Mouse (Mus musculus) adrenal gland, postnatal 4 days (tissue): ENCODE measurements around the gene Haus2. TPM values are rescaled to one million over a fixed set of nuclear protein-coding genes. Genes with fewer than 3 reads are reported as not detected.

Experiments used
- DNase-seq, 2 experiments: peaks; one replicate each; pipeline ENCODE4 v3.0.0; 2021 to 2022; ENCODE audit warnings: low spot score in 2 of 2, mixed read lengths in 2 of 2
- total RNA-seq, 2 experiments: library from RNA; stranded (reverse); gene quantifications; 2 replicates each; pipeline ENCODE4 v1.2.3; 2021

The Haus2 gene
- total RNA-seq, 2 experiments from 2014 or later: 20.6 to 24.1 TPM

DNA sequence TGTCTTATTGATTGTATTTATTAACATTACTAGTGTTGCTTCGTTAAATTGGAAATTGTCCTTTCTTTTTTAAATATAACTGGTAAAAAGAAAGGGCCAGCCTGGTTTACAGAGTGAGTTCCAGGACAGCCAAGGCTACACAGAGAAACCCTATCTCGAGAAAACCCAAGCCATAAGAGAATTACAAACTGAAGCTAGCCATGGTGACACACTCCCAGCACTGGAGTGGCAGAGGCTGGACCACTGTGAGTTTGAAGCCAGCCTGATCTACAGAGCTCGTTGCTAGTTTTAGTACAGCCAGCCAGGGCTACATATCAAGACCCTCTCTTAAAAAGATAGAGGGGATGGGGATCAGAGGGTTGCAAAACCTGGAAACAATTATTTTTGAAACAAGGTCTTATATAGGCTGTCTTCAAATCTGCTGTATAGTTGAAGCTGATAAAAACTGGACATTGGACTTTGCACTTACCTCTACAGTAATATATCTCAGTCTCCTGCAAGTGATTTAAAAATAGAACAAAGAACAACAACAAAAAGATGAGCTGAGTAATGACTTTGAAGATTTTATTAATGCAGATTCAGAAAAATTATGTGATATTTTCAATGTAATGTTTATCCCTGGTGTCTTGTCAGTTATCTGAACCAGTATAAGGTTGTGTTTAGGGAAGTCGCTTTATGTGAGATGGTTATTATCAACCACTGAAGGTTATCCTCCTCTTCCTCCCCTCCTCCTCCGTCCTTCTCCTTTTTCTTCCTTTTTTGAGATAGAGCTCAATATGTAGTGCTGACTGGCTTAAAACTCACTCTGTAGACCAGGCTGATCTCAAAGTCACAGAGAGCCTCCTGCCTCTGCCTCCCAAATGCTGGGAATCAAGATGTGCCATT is 7.3 kb downstream of the Haus2 start:
- no peak for DNase-seq

DNA sequence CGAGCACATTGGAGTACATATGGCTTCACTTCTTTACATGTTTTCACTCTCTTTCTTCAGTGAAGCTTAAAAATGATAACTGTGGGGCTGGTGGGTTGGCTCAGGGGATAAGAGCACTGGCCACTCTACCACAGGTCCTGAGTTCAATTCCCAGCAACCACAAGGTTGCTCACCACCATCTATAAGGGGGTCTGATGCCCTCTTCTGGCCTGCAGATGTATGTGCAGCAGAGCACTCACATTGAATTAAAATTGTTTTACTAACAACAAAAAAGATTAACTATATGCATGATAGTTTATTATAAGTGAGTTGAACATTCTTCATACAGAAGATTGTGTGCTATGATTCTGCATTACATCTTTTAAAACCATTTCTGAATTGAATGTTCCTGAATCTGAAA is 10.4 kb downstream of the Haus2 start:
- DNase-seq: no peak

DNA sequence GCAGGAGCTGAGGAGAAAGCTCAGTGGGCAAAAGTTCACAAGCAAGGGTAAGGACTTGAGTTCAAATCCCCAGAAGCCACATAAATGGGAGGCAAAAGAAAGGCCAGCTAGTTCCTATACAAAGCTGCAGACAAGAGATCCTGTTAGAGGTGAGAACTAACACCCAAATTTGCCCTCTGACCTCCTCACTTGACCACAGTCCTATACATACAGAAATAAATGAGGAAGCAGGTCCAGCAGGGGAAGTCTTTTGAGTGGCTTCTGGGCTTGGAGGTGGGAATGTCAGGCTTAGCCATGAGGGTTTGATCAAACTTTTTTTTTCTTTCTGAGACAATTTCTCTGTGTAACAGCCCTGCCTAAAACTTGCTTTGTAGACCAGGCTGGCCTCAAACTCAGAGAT is 13.7 kb downstream of the Haus2 start:
- DNase-seq: no peak

DNA sequence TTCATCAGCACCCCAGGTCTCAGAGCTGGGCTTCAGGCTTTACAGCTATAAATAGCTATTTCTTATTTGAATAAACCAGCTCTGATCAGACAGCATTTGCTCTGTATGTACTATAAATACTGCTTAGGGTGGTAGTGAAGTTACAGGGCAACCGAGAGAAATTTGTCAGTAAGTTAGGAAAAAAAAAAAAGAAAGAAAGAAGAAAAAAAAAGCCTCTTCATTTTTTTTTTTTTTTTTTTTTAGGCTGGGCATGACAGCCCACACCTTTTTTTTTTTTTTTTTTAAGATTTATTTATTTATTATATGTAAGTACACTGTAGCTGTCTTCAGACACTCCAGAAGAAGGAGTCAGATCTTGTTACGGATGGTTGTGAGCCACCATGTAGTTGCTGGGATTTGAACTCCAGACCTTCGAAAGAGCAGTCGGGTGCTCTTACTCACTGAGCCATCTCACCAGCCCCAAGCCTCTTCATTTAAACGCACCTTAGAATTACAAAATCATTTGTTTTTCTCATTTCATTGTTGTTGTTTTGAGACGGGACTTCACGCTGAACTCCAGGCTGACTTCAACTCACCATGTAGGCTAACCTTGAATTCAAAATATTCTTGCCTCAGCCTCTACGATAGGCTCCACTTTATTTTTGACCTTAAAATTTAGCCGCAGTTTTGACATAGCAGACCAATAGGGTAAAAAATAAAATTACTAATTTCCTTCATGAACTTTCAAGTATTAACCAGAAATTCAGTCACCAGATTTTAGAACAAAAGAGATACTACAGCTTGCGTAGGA is 19.1 kb downstream of the Haus2 start:
- no peak for DNase-seq

DNA sequence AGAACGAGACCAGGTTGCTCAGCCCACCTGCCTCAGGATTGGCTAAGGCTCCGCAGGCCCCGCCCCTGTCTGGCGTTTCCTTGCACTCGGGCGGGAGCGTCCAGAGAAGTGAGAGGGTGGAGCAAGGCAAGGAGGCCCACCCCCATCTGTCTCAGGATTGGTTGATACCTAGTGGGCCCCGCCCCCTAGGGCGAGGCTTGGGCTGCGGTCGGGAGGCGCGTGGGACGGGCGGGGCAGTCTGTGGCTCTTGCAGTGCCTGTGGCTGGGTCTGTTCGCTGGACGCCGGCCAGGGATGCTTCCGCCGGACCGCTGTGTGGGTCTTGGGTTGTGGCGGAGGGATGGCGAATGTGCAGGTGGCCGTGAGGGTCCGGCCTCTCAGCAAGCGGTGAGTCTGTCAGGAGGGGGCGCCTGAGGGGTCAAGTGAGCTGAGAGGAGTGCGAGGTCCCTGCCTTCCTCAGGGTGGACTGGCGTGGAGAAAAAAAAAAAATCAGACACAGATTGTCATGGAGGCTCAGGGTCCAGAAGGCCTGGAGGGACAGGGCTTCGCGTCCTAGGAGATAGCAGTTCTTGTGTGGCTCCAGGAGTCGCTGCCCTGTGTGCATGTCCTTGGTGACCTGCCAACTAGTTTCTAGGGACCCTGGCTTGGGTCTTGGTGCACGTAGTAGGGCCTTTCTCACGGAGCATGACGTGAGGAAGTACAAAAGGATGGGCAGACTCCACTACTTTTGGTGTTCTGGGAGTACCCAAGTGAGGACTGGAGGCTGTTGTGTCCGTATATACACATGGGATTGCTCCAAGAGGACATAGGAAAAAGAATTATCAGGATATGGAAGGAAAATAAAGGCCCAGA is 19.9 kb downstream of the Haus2 start, which contains the start of gene Stard9:
Stard9 (plus strand) TSS at position 236 of the 850 bp plus-strand sequence.
- peak; percentile 89 to 98 for DNase-seq

DNA sequence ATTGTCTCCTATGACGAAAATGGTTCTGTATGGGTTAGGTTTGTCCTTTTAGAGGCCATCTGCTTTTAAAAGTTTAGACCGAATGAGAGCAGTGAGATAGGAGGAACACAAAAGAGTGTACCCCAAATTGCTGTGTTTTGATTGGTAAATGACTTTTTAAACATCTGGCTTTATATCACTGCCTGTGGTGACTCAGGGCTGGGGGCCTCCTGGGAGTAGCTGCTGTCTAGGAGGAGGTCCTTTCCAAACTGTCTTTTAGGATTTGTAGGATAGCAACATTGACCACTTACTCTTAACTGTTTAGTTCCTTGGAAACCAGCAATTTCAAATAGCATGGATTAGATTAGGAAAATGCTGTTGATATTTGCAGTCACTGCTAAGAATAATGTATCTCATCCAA is 21.1 kb downstream of the Haus2 start:
- DNase-seq: no peak

DNA sequence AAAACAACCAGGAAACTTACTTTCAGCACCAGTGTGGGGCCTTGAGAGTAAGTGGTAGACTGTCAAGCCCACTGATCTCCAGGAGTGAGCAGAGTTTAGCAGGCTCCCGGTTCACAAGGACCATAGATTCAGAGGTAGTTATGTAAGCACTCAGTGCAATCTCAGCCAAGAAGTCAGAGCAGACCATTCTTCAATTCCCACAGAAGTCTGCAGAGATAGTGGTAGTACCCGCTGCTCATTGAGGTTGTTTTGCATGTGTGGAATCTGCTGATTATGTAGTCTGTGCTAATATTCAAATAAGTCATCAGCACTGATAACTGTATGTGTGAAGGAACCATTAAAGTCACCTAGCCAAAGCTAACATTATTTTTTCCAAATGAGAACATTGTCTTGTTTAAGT is 21.5 kb downstream of the Haus2 start:
- DNase-seq: no peak

DNA sequence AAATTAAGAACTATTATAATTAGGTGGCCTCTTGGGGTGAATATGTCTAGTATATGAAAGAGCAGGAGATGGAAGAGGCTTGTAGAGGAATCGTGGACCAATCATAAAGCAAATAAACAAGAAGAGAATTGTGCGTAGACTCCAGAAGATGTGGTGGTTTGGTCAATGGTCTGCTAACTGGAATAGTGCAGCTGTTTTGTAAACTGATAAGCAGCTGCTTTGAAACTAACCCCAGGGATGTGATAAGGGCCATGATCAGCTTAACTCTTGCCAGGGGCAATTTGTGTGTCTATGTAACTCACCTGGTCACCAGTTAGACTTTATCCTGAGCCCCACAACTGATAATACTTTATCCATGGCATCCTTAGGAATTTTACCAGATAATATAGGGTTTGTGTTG is 22.3 kb downstream of the Haus2 start:
- DNase-seq: no peak

DNA sequence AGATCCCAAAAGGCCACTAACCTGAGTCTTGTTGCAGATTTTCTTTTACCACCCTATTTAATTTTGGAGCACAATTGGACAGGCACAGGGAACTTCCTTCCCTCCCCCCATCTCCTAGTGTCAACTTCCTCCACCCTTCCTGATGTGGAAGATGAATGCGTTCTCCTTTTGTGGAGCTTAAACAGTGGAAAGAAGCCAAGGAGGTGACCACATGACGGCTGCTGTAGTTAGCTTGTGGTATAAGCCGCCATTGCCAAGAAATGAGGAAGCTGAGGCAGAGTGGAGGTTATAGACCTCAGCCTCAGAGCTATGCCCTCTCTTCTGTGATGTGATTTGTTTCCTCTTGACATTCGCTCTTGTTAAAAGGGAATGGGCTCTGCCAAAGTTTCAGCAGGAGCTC is 22.8 kb downstream of the Haus2 start:
- no peak for DNase-seq

DNA sequence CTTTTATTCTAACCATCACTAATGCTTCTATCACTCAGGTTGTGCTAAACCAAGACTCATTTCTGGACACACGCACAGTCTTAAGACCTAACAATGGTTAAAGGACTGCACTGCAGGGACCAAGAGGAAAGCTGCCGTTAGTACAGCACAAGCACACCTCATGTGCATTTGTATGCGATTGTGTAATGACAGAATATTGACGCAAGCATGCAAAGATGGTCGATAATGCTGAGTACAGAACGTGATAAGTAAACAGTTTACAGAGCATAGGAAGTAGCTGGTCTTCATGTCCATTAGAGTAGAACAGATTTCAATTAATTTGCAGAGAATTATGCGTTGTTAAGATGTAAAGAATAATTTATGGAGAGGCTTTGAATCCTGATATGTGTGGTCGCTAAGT is 31.7 kb downstream of the Haus2 start:
- DNase-seq: no peak

DNA sequence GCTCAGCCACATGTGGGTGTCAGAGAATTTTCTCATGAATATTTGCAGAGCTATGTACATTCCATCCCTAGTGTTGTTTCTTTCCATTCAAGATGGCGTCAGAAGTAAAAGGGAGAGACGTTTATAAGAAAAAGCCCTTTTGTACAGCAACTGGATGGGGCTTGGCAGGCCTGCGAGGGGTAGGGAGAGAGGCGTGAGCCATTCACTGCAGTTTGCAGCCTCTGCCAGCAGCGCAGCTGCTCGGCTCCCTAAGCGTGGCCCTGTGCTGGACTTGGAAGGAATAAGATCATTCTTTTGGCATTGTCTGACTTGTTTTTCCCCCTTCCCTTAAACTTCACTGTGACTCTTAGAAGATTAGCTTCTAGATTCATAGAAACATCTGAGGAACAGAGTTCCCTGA is 34.7 kb downstream of the Haus2 start:
- no peak for DNase-seq

DNA sequence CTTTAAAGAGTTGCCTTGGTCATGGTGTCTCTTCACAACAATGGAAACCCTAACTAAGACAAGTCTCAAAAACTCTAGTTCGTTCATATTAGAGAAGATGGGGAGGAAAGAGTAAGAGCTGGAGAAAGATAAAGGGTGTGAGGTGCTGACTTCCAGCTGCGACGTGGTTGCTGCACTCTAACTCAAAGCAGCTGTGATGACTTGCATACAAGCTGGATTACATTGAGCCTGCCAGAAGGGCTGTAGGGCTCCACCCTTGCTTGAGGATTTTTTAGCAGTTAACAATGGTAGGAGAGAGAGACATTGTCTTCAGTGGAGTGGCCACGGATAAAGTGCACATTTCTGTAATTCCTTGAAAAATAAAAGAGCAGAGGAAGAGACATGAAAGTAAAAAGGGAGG is 37.6 kb downstream of the Haus2 start:
- DNase-seq: no peak

DNA sequence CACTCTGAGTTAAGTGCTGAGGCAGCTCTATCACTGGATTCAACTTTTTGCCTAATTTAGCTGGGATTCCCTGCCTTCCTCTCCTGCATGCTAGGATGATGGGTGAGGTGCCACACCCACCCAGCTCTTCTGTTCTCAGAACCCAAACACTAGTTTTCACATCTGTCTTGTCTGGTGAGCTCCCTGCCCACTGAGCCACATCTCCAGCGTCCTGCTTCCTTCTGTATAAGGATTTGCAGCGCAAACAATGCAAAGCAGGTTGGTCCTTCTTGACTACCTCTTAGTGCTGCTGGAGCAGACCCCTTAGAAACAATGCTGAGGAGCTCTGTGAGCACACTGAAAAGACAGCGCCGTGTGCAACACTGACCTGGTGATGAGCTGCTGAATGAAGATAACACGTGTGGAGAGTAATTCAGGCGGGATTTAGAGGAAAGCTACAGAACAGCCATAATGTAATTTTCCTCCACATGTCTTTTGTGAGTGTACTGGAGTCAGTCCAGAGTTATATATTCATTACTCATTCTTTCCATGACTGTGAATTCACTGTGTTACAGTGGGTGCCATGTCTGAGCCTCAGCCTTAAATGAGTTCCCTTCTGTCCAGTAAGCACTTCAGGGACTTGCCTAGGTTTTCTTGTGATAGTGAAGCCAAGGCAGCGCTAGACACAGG is 43.2 kb downstream of the Haus2 start:
- no peak for DNase-seq

DNA sequence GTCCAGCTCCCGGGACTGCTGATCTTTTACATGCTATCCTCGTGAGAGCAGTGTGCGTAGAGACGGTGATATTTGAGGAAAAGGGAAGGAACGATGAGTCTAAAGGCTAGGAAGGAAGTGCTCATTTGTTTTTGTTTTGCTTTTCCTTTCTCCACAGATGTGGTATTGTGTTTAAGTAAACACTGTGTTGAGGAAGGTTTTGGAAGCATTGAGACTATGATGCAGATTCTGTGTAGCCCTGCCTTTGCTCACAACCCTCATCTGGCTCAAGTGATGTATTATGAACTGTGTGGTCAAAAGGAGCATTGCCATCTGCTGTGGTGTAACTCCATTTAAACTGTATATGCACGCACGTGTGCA is 43.7 kb downstream of the Haus2 start:
- no peak for DNase-seq

DNA sequence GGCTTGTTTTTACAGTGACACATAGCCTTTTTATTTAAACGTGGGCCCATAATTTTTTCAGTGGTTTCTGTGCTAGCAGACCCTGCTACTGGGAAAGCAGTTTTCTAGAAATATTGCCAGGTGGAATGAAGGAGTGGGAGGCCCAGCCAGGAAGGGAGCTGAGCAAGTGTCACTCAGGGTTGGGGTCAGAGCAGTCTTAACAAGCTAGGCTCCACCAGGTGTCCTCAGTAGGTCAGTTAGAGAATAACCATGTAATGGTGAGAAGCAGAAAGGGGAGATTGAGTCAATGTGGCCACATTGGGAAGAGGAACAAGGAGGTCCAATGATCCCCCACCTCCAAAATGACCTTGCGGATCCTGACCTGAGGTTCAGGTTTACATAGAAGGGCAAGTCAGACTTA is 45.5 kb downstream of the Haus2 start:
- no peak for DNase-seq

DNA sequence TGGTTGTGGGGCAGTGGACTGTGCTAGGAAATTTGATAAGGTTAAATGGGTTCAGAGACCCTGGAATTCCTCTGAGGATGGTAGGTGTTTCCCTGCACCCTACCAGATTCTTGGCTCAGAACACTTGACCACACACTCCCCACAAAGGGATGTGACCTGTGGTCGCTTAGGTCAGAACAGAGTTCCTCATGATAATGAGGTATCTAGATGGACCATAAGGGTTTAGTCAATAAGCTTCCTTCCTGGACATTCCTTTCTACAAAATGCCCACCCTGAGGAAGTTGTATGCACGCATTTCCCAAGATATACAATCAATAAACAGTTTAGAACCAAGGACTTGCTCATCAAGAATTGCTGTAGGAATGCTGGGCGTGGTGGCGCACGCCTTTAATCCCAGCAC is 46.7 kb downstream of the Haus2 start:
- DNase-seq: no peak

DNA sequence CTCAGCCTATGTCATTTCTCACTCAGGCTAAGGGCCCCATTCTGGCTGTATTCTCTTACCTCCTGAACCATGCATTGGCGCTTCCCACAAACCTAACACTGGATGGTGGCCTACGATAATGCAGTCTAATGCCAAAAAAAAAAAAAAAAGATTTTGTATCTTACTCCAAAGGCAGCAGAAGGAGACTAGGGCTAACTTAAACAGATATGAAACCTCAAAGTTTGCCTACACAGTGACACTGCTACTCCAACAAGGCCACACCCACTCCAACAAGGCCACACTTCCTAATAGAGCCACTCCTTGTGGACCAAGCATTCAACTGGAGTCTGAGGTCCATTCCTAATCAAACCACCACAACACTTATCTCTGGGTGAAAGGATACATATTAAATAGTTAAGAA is 47.5 kb downstream of the Haus2 start:
- no peak for DNase-seq

DNA sequence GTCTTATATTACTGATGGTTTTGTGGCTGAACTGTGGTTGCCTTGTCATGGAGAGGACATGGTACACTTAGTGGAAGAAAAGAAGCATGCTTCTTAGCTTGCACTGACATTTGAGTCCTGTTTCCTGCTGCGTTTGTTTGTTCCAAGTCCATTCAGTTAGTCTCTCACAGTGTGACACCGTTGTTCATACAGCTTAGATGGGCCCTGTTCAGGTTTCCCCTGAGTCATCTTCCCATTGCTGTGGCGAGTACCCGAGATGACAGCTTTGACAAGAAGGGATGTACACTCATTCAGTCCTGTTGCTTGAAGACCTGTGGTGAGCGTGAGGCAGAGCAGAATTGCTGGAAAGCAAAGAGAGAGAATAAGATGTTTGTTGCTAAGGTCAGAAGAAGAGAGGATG is 49.3 kb downstream of the Haus2 start:
- DNase-seq: no peak

DNA sequence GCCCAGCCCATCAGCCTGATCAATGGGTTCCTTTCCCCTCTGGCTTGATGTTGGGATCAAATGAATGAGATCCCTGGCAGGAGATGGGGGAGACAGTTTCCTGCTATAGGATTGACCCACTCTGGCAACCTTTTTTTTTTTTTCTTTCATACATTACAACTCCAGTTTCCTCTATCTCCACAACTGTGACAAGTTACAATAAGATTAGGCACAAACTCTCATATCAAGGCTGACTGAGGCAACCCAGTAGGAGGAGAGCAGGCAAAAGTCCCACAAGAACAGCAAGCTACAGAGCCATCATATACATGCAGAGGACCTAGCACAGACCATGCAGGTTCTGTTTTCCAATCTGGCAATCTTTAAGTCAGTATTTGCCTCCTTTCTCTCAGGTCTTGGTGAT is 50.1 kb downstream of the Haus2 start:
- DNase-seq: no peak

DNA sequence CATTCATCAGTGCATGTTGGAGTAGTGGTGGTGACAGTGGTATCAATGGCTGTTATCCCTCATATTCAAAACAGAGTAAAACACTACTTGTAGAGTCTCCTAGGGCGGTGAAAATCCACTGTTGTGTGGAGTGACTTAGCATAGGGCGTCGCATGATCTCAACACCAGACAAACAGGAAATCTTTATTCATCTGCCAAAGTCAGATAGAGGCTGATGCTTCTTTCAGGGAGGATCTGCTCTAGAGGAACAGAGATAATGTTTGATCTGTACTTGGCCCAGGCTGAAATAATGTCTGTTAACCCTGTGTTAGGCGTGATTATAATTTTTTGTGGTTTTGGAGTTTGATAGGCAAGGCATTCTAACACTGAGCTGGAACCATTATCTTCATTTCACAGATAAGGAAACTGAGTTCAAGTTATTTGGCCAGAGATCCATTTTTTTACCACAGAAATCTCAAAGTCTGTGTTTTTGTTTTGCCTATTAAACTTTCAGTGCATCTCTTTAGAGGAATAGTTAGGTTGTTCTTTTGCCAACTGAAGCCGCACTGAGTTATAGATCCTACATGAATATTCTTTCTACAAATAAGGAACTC is 51.4 kb downstream of the Haus2 start:
- no peak for DNase-seq

DNA sequence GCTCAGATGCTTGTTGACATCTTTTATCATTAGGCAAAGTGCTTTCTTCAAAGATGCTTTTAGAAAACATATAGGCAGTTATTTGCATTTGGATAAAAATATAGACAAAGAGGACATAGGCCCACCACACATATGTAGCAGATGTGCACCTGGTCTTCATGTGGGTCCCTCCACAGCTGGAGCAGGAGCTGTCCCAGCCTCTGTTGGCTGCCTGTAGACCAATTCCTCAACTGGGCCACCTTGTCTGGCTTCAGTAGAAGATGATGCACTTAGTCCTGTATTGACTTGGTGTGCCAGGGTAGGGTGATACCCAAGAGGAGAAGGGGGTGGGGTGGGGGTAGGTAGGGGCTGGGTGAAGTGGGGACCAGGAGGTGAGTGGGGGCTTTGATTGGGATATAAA is 53.6 kb downstream of the Haus2 start:
- DNase-seq: no peak
